Mouse (Mus musculus): Measurements from ENCODE around the gene Gm49601. TPM values are rescaled to one million over a fixed set of nuclear protein-coding genes. Genes with fewer than 3 reads are reported as not detected.

The Gm49601 gene
- total RNA-seq, 2 experiments from 2014 or later = 138 to 159 TPM

- DNase-seq (ENCODE audit: low spot score in 2 of 2) = no peak
Measured at GRCm38 (mm10) chr16:18583169-18583568, 43.1 kb downstream of the Gm49601 start.

GRCm38 (mm10) chr16:18582426-18583148 lies 43.6 kb downstream of the Gm49601 start:
- no peak for DNase-seq (ENCODE audit: low spot score in 2 of 2)

GRCm38 (mm10) chr16:18581623-18582205 lies 44.5 kb downstream of the Gm49601 start:
- DNase-seq (ENCODE audit: low spot score in 2 of 2) = no peak

- DNase-seq (ENCODE audit: low spot score in 2 of 2) = no peak
Measured at GRCm38 (mm10) chr16:18581050-18581622, 45.1 kb downstream of the Gm49601 start.

- no peak for DNase-seq (ENCODE audit: low spot score in 2 of 2)
Measured at GRCm38 (mm10) chr16:18580389-18580788, 45.8 kb downstream of the Gm49601 start.

GRCm38 (mm10) chr16:18577599-18578160 lies 48.5 kb downstream of the Gm49601 start:
- no peak for DNase-seq (ENCODE audit: low spot score in 2 of 2)

GRCm38 (mm10) chr16:18577071-18577470 lies 49.2 kb downstream of the Gm49601 start:
- DNase-seq (ENCODE audit: low spot score in 2 of 2) = no peak

GRCm38 (mm10) chr16:18574196-18574595 lies 52.0 kb downstream of the Gm49601 start:
- no peak for DNase-seq (ENCODE audit: low spot score in 2 of 2)

Other genes starting within 250 kb of the Gm49601 start
- gene Txnrd2, start 200.0 kb downstream of the Gm49601 start, total RNA-seq (2021) = 10 to 100 TPM; 19.5 to 22.1 TPM
- 10 to 100 TPM; 57.1 to 66.8 TPM for gene Comt, start 199.6 kb downstream of the Gm49601 start, total RNA-seq (2021)
- 1 to 10 TPM; 6.1 to 7.5 TPM for gene Gnb1l, start 127.7 kb downstream of the Gm49601 start, total RNA-seq (2021)
- gene Rtl10, start 127.5 kb downstream of the Gm49601 start, total RNA-seq (2021) = 1 to 10 TPM; 8.6 TPM
- gene Tbx1, start 35.8 kb downstream of the Gm49601 start, total RNA-seq (2021) = 1 to 10 TPM; 1.2 to 1.5 TPM
- 1 to 10 TPM; 2.1 to 3.0 TPM for gene Gp1bb, start 4.0 kb downstream of the Gm49601 start, total RNA-seq (2021)
- 100 to 1,000 TPM; 605 to 622 TPM for gene Sept5, start 3.5 kb upstream of the Gm49601 start, total RNA-seq (2021)
- gene Cldn5, start 150.4 kb upstream of the Gm49601 start, total RNA-seq (2021) = 10 to 100 TPM; 68.5 to 73.4 TPM
- 100 to 1,000 TPM; 102 to 103 TPM for gene Ufd1, start 185.4 kb upstream of the Gm49601 start, total RNA-seq (2021)
- gene Cdc45, start 185.6 kb upstream of the Gm49601 start, total RNA-seq (2021) = 1 to 10 TPM; 2.6 to 4.2 TPM
- 10 to 100 TPM; 22.2 to 27.7 TPM for gene 2510002D24Rik, start 210.2 kb upstream of the Gm49601 start, total RNA-seq (2021)
- 10 to 100 TPM in 1 of 2 experiments, 1 to 10 TPM in 1; 2.3 to 10.3 TPM for gene Gm28539, start 210.2 kb upstream of the Gm49601 start, total RNA-seq (2021)